Mouse (Mus musculus): ENCODE results near the gene Vti1b. TPM values are rescaled to one million over a fixed set of nuclear protein-coding genes. Genes with fewer than 3 reads are reported as not detected.

Gene Vti1b
- total RNA-seq, 2 experiments from 2014 or later, result 247 to 256 TPM

DNA sequence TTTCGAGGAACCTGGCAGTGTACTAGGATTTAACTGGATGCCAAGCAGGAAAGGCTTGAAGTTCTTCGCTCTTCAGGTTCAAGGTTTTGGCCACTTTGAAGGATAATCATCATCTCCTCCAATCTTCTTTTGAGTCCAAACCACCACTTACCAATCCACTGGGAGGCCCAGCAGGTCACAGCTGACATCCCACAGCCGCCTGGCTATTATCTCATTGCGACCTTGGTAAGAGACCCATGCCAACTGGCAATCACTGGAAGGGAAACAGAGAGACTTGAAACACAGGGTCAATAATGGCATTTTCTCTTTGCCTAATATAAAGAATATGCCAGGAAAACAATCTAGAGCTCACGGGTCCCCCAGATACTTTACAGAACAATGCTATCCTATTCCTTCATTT lies 3.5 kb upstream of the Vti1b start:
- intact Hi-C loops (cut with DNase I), result no loop called here
- Histone ChIP-seq H3K4me3 (no peak overlapping the region), H3K27ac (no peak overlapping the region)
- no peak for DNase-seq (ENCODE audit: extremely low spot score in 1 of 2, low spot score in 2 of 2)
- no peak for TF ChIP-seq CTCF (IDR thresholded peaks at IDR 0.05)

DNA sequence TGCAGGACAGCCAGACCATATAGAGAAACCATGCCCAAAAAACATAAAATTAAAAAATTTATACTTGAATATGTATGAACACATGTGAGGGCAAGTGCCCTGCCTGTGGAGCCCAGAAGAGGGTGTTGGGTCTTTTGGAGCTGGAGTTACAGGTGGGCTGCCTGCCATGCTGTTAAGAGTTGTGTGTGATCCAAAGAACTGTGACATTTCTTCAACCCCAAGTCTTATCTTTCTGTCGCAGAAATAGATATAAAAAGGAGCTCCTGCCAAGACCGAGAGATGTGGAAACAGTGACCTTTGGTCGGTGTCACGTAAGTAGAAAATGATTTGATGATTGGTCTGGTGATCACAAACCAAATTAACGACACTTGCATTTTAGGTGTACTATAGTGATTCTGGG lies 1.3 kb upstream of the Vti1b start:
- Histone ChIP-seq H3K4me3 (no peak overlapping the region), H3K27ac (no peak overlapping the region)
- no peak for DNase-seq (ENCODE audit: extremely low spot score in 1 of 2, low spot score in 2 of 2)
- intact Hi-C loops (cut with DNase I), result loop anchor here (2.0 kb wide), 1 partner anchor 17 kb away; no protein-coding TSS in a partner anchor
- no peak; the same call in 1 of the 2 replicates for TF ChIP-seq CTCF (IDR thresholded peaks at IDR 0.05)

DNA sequence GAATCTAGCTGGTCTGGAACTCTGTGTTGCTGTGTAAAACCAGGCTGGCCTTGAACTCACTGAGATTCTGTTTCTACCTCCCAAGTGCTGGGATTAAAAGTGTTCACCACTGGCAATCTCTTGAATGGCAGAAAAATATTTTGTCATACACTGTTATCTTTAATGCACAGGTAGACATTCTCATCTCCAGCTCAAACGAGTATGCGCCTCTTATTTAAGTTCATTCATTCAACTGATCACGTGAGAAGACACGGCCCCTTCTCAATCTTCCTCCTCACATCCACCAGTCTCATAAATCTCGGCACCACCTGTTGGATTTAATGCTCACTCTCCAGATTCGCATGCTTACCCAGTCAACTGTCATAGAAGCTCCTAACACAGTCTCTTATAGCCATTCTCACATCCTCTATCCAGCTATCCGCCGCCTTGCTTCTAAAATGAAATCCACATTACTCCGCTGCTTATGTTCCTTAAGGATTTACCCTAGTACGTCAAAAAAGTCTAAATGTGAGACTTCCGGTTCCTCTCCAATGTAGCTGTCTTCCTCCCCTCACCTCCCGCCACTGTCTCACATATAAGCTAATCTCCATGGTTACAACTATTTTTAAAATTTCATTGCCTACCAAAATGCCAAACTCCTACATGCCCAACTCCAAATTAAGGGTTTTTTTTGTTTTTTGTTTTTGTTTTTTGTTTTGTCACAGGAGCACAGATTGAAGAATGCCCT lies 1.0 kb downstream of the Vti1b start:
- peak overlapping the region; percentile 75 for H3K4me3 ChIP-seq
- peak overlapping the region; percentile 100 for H3K27ac ChIP-seq
- no peak for DNase-seq (ENCODE audit: extremely low spot score in 1 of 2, low spot score in 2 of 2)
- intact Hi-C loops (cut with DNase I), result no loop called here
- no peak for TF ChIP-seq CTCF (IDR thresholded peaks at IDR 0.05)

DNA sequence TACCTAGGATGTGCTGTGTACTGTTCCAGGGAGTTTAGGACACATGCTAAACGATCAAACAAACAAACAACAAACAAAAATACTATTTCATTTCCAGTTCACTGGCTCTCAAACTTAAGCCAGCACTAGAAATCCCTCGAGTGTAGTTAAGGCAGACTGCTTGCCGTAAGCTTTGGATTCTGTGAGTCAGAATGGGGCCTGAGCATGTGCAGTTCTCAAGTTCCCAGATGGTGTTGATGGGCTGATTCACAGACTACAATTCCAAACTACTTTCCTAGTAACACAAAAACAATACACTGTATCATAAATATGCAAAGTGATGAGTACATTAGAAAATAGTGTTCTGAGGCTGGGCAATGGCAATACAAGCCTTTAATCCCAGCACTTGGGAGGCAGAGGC lies 2.0 kb downstream of the Vti1b start:
- H3K4me3 ChIP-seq, result no peak overlapping the region; the same call in 1 of the 2 replicates
- DNase-seq (ENCODE audit: extremely low spot score in 1 of 2, low spot score in 2 of 2), result peak in 1 of 2 experiments; percentile 14
- intact Hi-C loops (cut with DNase I), result no loop called here
- TF ChIP-seq CTCF (IDR thresholded peaks at IDR 0.05), result no peak
- H3K27ac ChIP-seq, result no peak overlapping the region

DNA sequence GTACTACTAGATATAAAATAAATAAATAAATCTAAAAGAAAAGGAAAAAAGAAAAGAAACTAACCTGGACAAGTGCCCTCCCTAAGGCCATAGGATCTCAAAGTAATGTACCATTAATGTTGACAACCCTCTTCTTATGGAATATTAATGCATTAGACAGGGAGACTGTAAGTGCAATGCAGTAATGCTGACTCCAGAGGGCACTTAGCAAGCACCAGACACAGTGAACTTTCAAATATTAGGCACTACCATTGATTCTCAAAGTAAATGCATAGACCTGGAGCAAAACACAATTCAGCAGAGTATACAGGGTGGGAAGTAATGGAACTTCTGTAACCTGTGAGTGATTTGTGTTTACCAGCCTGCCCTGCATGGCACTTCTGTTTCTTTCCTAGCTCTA lies 3.3 kb downstream of the Vti1b start:
- no peak overlapping the region for H3K27ac ChIP-seq
- no peak for DNase-seq (ENCODE audit: extremely low spot score in 1 of 2, low spot score in 2 of 2)
- no peak overlapping the region for H3K4me3 ChIP-seq
- TF ChIP-seq CTCF (IDR thresholded peaks at IDR 0.05), result no peak; the same call in none of the 2 replicates
- intact Hi-C loops (cut with DNase I), result no loop called here

DNA sequence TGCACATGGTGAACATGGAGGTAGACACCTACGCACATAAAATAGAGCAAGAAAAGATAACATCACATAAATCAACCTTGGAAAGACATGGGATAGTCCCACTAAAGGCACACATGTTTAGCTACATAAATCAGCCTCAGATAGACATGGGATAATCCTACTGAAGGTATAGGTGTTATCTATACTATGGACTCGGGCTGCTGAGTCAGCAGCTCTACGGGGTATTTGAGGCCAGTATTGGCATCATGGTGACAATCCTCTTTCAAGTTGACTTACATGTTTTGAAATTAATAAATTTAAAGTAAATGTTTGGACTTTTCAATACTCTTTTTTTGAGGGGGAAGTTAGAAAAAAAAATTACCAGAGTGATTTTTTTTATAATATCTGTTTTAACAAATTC lies 9.6 kb downstream of the Vti1b start:
- Histone ChIP-seq H3K4me3 (no peak overlapping the region), H3K27ac (no peak overlapping the region)
- intact Hi-C loops (cut with DNase I), result no loop called here
- no peak for TF ChIP-seq CTCF (IDR thresholded peaks at IDR 0.05)
- DNase-seq (ENCODE audit: extremely low spot score in 1 of 2, low spot score in 2 of 2), result no peak

DNA sequence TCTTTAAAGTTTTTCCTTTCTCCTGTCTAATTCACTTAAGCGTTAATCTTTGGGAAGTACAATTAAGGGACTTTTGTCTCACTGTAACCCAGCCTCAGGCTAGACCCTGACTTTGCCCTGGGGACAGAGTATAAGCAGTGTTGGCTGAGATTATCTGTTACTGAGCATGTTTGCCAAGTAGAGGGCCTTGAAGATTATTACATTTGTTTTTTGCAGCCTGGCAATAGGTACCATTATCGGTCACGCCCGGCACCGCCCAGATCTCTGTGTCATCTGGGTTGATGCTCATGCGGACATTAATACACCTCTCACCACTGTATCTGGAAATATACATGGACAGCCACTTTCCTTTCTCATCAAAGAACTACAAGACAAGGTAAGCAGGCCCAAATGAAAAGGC lies 22.8 kb downstream of the Vti1b start:
- TF ChIP-seq CTCF (IDR thresholded peaks at IDR 0.05), result no peak
- intact Hi-C loops (cut with DNase I), result no loop called here
- no peak for DNase-seq (ENCODE audit: extremely low spot score in 1 of 2, low spot score in 2 of 2)
- no peak overlapping the region for H3K27ac ChIP-seq
- no peak overlapping the region for H3K4me3 ChIP-seq

DNA sequence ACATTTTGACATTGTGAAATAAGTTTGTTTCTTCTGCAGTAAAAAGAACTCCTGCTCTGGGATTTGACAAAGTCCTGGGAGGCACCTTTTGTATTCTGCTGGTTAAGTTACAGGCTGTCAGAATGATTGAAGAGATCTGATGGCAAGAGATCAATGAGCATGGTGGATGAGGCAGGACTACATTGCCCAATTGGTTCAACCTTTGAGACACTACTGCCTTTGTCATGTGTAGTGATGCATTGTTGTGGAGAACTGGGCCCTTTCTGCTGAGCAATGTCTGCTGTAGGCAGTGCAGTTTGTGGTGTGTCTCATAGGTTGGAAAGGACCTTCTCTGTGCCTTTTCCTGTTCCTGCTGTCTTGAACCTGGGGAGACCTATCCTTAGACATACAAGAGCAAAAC lies 31.1 kb downstream of the Vti1b start:
- H3K4me3 ChIP-seq, result no peak overlapping the region
- no peak overlapping the region for H3K27ac ChIP-seq
- no peak for DNase-seq (ENCODE audit: extremely low spot score in 1 of 2, low spot score in 2 of 2)
- intact Hi-C loops (cut with DNase I), result no loop called here
- TF ChIP-seq CTCF (IDR thresholded peaks at IDR 0.05), result no peak

DNA sequence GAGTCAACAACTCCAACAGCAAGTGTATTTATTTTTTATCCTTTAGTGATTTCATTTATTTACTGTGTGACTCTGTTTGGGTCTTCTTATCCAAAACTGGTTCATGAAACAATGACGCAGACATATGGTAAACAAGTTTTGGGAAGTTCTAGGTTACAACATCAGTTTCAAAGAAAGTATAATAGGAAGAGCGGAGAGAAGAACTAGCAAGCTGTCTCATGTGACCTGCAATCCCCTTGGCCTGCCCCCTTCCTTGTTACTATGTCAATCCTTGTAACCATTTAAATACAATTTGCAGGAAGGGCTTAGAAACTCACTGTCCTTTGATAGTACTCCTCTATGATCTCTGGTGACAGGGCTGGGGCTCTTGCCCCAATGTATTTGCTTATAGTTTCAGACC lies 31.7 kb downstream of the Vti1b start:
- intact Hi-C loops (cut with DNase I), result no loop called here
- no peak overlapping the region for H3K4me3 ChIP-seq
- TF ChIP-seq CTCF (IDR thresholded peaks at IDR 0.05), result no peak
- no peak overlapping the region for H3K27ac ChIP-seq
- no peak for DNase-seq (ENCODE audit: extremely low spot score in 1 of 2, low spot score in 2 of 2)

DNA sequence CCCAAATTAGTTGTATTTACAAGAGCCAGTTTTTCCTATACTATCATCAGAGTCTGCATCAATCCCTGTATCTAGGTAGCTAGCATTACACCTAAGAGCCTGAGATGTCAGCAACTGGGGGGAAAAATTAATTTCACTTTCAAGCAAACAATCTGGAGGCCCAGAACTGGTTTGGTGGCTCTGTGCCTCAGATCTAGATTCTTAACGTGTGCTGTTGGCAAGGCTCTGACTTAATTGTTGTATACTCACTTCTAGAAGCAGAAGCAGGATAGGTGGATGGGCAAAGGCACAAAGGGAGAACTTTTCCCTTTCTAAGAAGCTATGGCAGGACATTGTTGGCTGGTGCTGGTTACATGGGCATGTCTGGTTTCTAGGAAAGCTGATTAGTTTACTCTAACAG lies 33.0 kb downstream of the Vti1b start:
- intact Hi-C loops (cut with DNase I), result no loop called here
- H3K27ac ChIP-seq, result no peak overlapping the region
- H3K4me3 ChIP-seq, result no peak overlapping the region
- no peak for DNase-seq (ENCODE audit: extremely low spot score in 1 of 2, low spot score in 2 of 2)
- TF ChIP-seq CTCF (IDR thresholded peaks at IDR 0.05), result no peak

DNA sequence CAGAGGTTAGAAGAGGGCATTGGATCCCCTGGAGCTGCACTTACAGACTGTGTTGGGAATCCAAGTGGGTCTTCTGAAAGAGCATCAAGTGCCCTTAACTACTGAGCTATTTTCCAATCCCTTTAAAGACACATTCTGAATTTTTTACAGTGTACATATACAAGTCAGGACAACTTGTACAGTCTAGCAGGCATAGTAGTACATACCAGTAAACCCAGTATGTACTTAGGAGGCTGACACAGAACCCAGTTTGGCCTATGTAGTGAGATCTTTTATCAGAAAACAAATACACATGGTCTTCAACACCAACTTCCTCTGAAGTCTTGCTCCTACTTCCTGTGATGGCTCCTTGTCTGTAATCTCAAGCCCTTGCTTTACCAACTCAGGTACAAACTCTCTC lies 33.5 kb downstream of the Vti1b start:
- Histone ChIP-seq H3K4me3 (no peak overlapping the region), H3K27ac (no peak overlapping the region)
- DNase-seq (ENCODE audit: extremely low spot score in 1 of 2, low spot score in 2 of 2), result no peak
- intact Hi-C loops (cut with DNase I), result no loop called here
- TF ChIP-seq CTCF (IDR thresholded peaks at IDR 0.05), result no peak

DNA sequence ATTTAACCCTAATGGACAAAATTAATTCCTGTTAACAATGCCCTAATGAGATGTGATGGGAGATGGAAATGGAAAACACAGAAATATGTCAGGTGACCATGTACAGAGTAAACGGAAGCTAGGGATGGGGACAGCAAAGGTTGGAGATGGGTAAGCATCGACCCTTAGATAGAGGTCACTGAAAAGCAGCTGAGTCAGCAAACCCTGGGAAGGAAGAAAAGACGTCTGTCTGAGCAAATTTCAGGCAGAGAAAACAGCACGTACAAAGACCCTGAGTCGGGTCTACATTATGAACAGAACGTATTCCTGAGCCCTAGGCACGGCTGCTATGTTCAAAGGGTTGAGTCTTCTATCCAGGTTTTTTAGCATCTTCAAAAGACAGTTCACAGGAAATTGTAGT lies 35.5 kb downstream of the Vti1b start:
- no peak overlapping the region for H3K4me3 ChIP-seq
- DNase-seq (ENCODE audit: extremely low spot score in 1 of 2, low spot score in 2 of 2), result no peak
- intact Hi-C loops (cut with DNase I), result no loop called here
- no peak for TF ChIP-seq CTCF (IDR thresholded peaks at IDR 0.05)
- no peak overlapping the region for H3K27ac ChIP-seq

DNA sequence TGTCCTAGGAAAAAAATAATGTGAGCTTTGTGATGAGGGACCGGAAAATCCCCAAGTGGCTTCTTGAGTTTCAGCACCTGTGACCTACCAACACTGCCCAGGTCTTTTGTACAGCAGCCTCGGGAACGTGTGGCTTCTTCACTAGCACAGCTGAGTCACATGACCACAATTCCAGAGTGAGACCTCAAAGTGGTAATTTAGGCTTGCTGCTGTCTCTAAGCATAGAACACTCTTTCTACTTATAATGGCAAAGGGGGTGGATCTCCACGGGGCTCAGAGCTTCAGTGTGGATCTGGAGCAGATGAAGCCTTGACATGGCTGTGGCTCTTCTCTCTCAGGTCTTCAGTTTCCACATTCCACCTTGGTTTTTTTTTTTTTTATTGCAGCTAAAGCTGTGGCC lies 37.4 kb downstream of the Vti1b start:
- DNase-seq (ENCODE audit: extremely low spot score in 1 of 2, low spot score in 2 of 2), result no peak
- Histone ChIP-seq H3K4me3 (no peak overlapping the region), H3K27ac (no peak overlapping the region)
- no peak for TF ChIP-seq CTCF (IDR thresholded peaks at IDR 0.05)
- intact Hi-C loops (cut with DNase I), result no loop called here

All from left cerebral cortex, adult 2 months (tissue).